Mouse (Mus musculus) urinary bladder, postnatal 14 days (tissue): ENCODE data around the gene Zfp61.
"Not testable (repeated sequence)": the region's sequence is repeated elsewhere in the genome, so short reads cannot be mapped to it uniquely, and the experiment has no call there.

ENCODE experiments used
- DNase-seq: peaks from one replicate; pipeline ENCODE4 v3.0.0; 2021; ENCODE audit warnings: low spot score

The Zfp61 gene

GRCm38 (mm10) chr7:24297361-24298095, 3.5 kb downstream of the Zfp61 start:
- DNase-seq: no peak

- DNase-seq: no peak
Observed at GRCm38 (mm10) chr7:24296386-24296785, 4.6 kb downstream of the Zfp61 start.

GRCm38 (mm10) chr7:24295376-24295775, 5.7 kb downstream of the Zfp61 start:
- no peak for DNase-seq

- DNase-seq: no peak
Observed at GRCm38 (mm10) chr7:24294763-24295162, 6.3 kb downstream of the Zfp61 start.

- DNase-seq: no peak
Observed at GRCm38 (mm10) chr7:24293061-24293851, 7.8 kb downstream of the Zfp61 start.

GRCm38 (mm10) chr7:24291387-24292090, 9.5 kb downstream of the Zfp61 start:
- DNase-seq: no peak

- DNase-seq: no peak
Observed at GRCm38 (mm10) chr7:24290106-24290693, 10.8 kb downstream of the Zfp61 start.

- no peak for DNase-seq
Observed at GRCm38 (mm10) chr7:24288512-24288911, 12.5 kb downstream of the Zfp61 start.

GRCm38 (mm10) chr7:24287670-24288069, 13.4 kb downstream of the Zfp61 start:
- DNase-seq: no peak

- DNase-seq: no peak
Observed at GRCm38 (mm10) chr7:24286916-24287315, 14.1 kb downstream of the Zfp61 start.

- no peak for DNase-seq
Observed at GRCm38 (mm10) chr7:24286090-24286489, 14.9 kb downstream of the Zfp61 start.

- DNase-seq: no peak
Observed at GRCm38 (mm10) chr7:24280858-24281145, 20.2 kb downstream of the Zfp61 start.

- DNase-seq: no peak
Observed at GRCm38 (mm10) chr7:24280031-24280857, 20.8 kb downstream of the Zfp61 start.

GRCm38 (mm10) chr7:24278771-24279170, 22.3 kb downstream of the Zfp61 start:
- DNase-seq: not testable (repeated sequence)

- DNase-seq: no peak
Observed at GRCm38 (mm10) chr7:24274456-24274855, 26.6 kb downstream of the Zfp61 start.

GRCm38 (mm10) chr7:24271191-24271590, 29.8 kb downstream of the Zfp61 start:
- DNase-seq: no peak

GRCm38 (mm10) chr7:24270288-24270672, 30.8 kb downstream of the Zfp61 start, which contains the start of gene Zfp93:
Gene Zfp93, plus strand, starts transcription at chr7:24270420.
- DNase-seq: peak; percentile 73

GRCm38 (mm10) chr7:24269667-24270287, 31.3 kb downstream of the Zfp61 start:
- no peak for DNase-seq

GRCm38 (mm10) chr7:24269256-24269655, 31.8 kb downstream of the Zfp61 start:
- DNase-seq: no peak

GRCm38 (mm10) chr7:24268176-24269155, 32.6 kb downstream of the Zfp61 start:
- DNase-seq: no peak
